Mouse (Mus musculus) cortical plate, adult 2 months (tissue): ENCODE measurements at regions not wholly inside any gene's neighbourhood (a gene's known extent, or its start where the extent isn't known, plus 50 kb on each side); places are given as distances from the start of the nearest gene placed in this dataset.

Experiments
- H3K27ac ChIP-seq: fragments of 200-500 bp; 2 replicates; pipeline ENCODE4 v1.5.1; 2012; ENCODE audit warnings: low read length, control low read depth, inconsistent platforms; ENCODE audit not compliant: insufficient read depth
- H3K4me1 ChIP-seq: fragments of 200-500 bp; 2 replicates; pipeline ENCODE4 v1.6.1; 2011; ENCODE audit warnings: low read length; ENCODE audit not compliant: control insufficient read depth, insufficient read depth
- H3K4me3 ChIP-seq: fragments of 200-500 bp; 2 replicates; pipeline ENCODE4 v1.5.1; 2011; ENCODE audit warnings: mild to moderate bottlenecking, low read length, control low read depth; ENCODE audit not compliant: insufficient read depth
- CTCF ChIP-seq: fragments of 200-500 bp; IDR thresholded peaks from 2 replicates; pipeline ENCODE4 v1.5.1; 2011; ENCODE audit warnings: mild to moderate bottlenecking, control low read depth, low read length; ENCODE audit not compliant: insufficient read depth; ENCODE audit errors: extremely low read depth
- POLR2A ChIP-seq: fragments of 200-500 bp; IDR thresholded peaks from 2 replicates; pipeline ENCODE4 v1.6.1; 2011; ENCODE audit warnings: mild to moderate bottlenecking, low read length, control low read depth; ENCODE audit not compliant: insufficient read depth; ENCODE audit errors: extremely low read depth

DNA sequence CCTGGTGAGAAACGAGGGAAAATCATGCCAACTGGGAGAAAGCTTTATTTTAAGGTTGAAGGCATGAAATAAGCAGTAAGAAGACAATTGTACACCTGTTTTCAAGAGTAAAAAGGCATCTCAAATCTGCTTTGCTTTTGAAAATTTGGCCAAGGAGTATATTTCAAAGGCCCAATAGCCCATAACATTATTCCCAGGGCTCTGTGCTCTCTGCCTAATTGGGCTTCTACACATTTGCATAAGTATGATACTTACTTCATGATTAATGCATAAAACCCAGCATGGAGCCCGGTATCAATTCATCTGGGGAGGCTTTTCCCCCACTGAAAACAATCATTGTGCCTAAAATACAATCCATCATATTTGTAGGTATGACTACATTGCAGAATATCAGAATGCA is 252.4 kb downstream of the Nova1 start:
- TF ChIP-seq POLR2A (no peak), CTCF (no peak)
- Histone ChIP-seq H3K4me1 (no peaks in the 10 kb centered on the region), H3K27ac (no peak overlapping the region), H3K4me3 (no peak overlapping the region)

- H3K4me1 ChIP-seq, result no peaks in the 10 kb centered on the region
- no peak overlapping the region for H3K4me3 ChIP-seq
- no peak overlapping the region for H3K27ac ChIP-seq
- TF ChIP-seq CTCF, result no peak
- TF ChIP-seq POLR2A, result no peak
Measured at GRCm38 (mm10) chr12:46520942-46521341, 297.8 kb downstream of the Nova1 start.

GRCm38 (mm10) chr12:46507829-46508228 is 310.9 kb downstream of the Nova1 start:
- no peak for TF ChIP-seq CTCF
- TF ChIP-seq POLR2A, result no peak
- H3K27ac ChIP-seq, result no peak overlapping the region
- H3K4me1 ChIP-seq, result no peaks in the 10 kb centered on the region
- no peak overlapping the region for H3K4me3 ChIP-seq

GRCm38 (mm10) chr12:46492465-46492864 is 326.3 kb downstream of the Nova1 start:
- no peaks in the 10 kb centered on the region for H3K4me1 ChIP-seq
- TF ChIP-seq CTCF (no peak), POLR2A (no peak)
- no peak overlapping the region for H3K4me3 ChIP-seq
- no peak overlapping the region for H3K27ac ChIP-seq

GRCm38 (mm10) chr12:46450888-46451287 is 367.8 kb downstream of the Nova1 start:
- H3K27ac ChIP-seq, result no peak overlapping the region
- H3K4me1 ChIP-seq, result no peaks in the 10 kb centered on the region
- no peak overlapping the region for H3K4me3 ChIP-seq
- TF ChIP-seq CTCF (no peak), POLR2A (no peak)

DNA sequence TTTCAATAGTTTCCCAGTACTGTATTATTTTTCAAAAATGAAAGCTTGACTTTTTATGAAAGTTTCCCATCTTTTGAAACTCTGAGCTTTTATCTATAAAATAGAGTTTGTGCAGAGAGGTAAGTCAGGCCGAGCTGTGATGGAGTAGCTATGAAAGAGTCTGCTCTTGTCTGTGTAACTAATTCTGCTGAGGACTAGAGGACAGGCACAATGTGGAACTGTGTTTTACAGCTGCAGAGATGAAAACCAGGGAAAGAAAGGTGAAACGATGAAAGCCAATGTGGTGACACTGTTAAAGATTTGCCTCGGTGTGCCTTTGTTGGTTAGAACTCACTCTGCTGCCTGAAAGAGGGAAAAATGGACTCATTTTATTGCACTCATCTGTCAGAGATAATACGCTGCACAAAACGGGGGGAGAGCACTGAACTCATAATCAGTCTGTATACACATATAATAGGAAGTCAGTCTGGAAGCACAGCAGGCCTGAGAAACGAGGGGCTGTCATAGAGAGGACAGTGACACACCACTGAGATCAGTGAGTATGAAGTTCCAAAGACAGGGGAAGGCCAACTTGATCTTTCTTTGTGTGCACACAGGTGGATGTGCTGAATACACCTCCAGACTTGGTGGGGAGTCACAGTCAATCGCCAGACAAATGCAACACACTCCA is 373.9 kb downstream of the Nova1 start:
- H3K4me1 ChIP-seq, result no peaks in the 10 kb centered on the region
- TF ChIP-seq CTCF (no peak), POLR2A (no peak)

GRCm38 (mm10) chr12:46419591-46419990 is 399.1 kb downstream of the Nova1 start:
- Histone ChIP-seq H3K4me1 (no peaks in the 10 kb centered on the region), H3K4me3 (no peak overlapping the region), H3K27ac (no peak overlapping the region)
- TF ChIP-seq CTCF, result no peak
- no peak for TF ChIP-seq POLR2A

More for the DNA sequence above, 373.9 kb downstream of the Nova1 start:
- Histone ChIP-seq H3K27ac (no peak overlapping the region), H3K4me3 (no peak overlapping the region)

DNA sequence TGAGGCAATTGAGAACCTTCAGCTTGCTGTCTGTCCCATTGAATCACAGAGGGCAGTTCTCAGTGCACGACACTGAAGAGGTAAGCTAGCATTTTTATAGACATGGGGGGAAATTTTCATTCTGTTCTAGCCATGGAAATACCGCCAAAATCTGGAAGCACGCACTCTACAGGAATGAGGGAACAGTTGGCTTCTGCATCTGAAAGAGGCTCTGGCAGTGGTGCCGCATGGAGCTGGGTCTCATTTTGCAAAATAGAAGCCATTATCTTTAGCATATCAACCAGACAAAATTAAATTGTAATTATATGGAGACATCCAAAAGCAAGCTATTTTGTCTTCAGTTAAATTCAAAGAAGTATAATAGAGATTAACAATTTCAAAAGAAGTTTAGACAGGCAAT is 399.7 kb downstream of the Nova1 start:
- Histone ChIP-seq H3K4me1 (no peaks in the 10 kb centered on the region), H3K4me3 (no peak overlapping the region), H3K27ac (no peak overlapping the region)
- no peak for TF ChIP-seq POLR2A
- TF ChIP-seq CTCF, result no peak

DNA sequence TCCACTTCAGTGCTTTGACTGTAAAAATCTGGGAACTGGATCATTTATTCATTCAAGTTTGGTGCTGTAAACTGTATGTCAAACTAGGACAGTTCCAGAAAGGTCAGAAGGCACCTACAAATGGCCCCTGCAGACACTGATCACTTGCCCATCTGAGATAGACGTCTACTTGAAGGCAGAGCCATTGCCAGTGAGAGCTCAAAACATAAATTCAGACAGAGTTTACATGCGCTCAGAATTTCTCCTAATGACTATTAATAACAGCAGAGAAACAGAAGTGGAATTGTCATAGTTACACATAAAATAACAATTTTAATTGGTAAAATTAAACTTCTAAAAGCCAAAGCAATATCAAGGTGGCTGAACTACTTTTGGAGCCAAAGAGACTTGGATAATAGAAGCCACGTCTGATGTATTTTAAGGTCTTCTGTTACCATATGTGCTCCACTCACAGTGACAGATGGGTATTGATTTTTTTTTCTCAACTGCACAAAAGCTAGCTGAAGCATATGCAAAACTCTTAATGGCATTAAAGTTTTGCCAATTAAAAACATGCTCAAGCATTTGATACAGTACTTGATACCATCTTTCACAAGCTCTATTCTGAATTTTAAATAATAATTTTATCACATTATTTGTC is 401.8 kb downstream of the Nova1 start:
- Histone ChIP-seq H3K4me1 (no peaks in the 10 kb centered on the region), H3K27ac (no peak overlapping the region), H3K4me3 (no peak overlapping the region)
- TF ChIP-seq CTCF, result no peak
- TF ChIP-seq POLR2A, result no peak

DNA sequence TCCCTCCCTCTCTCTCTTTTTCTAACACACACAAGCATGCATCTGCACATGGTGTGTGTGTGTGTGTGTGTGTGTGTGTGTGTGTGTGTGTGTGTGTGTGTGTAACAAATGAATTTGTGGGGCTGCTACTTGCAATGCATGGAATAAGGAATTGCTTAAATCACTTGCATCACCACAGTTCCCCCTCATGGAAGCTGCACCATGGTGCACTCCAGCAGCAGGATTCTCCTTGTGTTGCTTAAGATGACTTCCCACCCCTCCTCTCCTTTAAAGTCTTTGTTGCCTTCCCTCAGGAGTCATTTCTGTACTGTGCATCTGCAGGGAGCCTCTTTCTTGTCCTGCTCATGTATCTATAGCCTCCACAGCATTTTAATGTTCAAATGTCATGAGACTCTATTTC is 402.5 kb downstream of the Nova1 start:
- Histone ChIP-seq H3K27ac (no peak overlapping the region), H3K4me1 (no peaks in the 10 kb centered on the region), H3K4me3 (no peak overlapping the region)
- TF ChIP-seq CTCF (peak; percentile 16; the same call in 1 of the 2 replicates), POLR2A (no peak)

- TF ChIP-seq CTCF (no peak), POLR2A (no peak)
- no peak overlapping the region for H3K27ac ChIP-seq
- H3K4me1 ChIP-seq, result no peaks in the 10 kb centered on the region
- no peak overlapping the region for H3K4me3 ChIP-seq
Measured at GRCm38 (mm10) chr12:46405674-46406073, 413.1 kb downstream of the Nova1 start.

DNA sequence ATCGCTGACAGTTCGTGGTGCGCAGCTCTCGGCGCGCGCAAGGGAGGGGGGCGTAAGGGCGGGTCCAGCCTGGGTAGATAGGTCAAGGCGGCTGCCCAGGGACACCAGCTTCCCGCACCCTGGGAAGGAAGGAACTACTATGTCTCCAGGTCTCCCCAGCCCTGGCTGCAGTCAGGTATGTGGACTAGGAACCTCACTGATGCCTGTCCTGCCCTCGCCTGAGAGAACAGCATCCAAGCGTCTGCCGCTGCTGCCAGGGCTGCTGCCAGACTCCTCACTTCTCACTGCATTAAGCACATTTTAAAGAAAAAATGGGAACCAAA is 419.1 kb downstream of the Nova1 start:
- Histone ChIP-seq H3K4me1 (no peaks in the 10 kb centered on the region), H3K4me3 (peak overlapping the region; percentile 28), H3K27ac (peak overlapping the region; percentile 23; the same call in 1 of the 2 replicates)
- TF ChIP-seq CTCF (no peak), POLR2A (peak; percentile 45; the same call in 1 of the 2 replicates)
